Mouse (Mus musculus): ENCODE measurements at regions not wholly inside any gene's neighbourhood (a gene's known extent, or its start where the extent isn't known, plus 50 kb on each side); places are given as distances from the start of the nearest gene placed in this dataset.

GRCm38 (mm10) chr5:18080761-18081160 is 118.4 kb downstream of the Gnat3 start:
- DNase-seq, result no peak

- DNase-seq, result no peak
Measured at GRCm38 (mm10) chr5:18082219-18082618, 119.9 kb downstream of the Gnat3 start.

- DNase-seq, result no peak
Measured at GRCm38 (mm10) chr5:18083789-18084188, 121.4 kb downstream of the Gnat3 start.

DNA sequence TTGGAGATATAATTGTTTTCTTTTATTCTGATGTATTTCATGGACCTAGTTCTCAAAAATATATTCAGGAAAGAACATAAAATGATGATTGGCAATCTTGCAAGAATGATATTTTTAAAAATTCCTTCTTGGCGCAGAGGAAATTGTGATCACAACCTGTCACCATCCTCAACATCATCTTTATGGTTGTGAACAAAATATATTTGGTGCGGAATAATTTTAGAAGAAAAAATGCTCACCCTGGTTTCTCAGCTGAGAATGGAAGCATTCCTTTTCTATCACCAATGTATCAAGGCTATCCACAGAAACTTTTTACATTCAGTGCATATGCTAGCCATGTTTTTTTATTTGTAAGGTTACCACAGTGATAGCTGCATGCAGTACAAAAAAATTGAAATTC is 123.1 kb downstream of the Gnat3 start:
- no peak for DNase-seq

DNA sequence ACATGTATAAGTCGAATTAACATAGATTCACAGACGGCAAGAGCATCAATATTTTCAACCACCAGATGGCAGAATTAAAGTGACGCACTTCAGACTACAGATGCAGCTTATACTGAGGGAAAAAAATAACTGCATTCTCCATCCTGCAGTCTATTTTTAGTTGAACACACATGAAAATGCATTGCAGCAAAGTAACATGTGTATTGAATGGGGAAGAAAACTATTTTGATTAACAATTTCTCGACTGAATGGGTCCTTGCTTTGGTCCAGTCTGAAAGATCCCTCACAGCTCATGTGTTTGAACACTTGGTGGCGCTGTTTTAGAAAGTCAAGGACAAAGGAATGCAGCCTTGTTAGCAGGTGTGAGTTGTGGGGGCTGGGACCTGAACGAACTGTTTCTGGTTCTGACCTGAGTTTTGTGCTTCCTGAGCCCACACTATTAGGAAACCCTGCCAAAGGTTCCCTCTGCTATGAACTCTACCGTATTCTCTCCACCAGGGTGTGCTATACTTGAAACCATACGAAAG is 125.6 kb downstream of the Gnat3 start:
- peak; percentile 67 for DNase-seq

DNA sequence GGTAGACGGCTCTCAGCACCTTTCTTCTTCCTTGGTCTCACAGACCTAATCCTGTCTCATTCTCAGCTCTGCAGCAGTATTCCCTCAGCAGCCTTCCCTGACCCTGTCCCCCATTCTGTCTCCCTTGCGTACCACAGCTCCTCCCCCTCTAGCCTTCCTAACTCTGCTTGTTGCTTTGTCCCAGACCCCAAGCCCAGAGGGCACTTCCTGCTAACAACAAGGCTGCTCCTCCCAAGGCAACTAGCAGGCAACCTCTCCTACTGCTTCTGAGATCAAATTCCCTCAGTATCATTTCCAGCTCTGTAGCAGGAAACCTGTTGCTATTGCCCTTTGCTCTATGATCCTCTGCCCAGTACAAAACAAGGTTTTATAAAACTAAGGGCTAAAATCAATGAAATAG is 127.6 kb downstream of the Gnat3 start:
- peak; percentile 23 for DNase-seq

- DNase-seq, result no peak
Measured at GRCm38 (mm10) chr5:18114905-18115689, 152.7 kb downstream of the Gnat3 start.

DNA sequence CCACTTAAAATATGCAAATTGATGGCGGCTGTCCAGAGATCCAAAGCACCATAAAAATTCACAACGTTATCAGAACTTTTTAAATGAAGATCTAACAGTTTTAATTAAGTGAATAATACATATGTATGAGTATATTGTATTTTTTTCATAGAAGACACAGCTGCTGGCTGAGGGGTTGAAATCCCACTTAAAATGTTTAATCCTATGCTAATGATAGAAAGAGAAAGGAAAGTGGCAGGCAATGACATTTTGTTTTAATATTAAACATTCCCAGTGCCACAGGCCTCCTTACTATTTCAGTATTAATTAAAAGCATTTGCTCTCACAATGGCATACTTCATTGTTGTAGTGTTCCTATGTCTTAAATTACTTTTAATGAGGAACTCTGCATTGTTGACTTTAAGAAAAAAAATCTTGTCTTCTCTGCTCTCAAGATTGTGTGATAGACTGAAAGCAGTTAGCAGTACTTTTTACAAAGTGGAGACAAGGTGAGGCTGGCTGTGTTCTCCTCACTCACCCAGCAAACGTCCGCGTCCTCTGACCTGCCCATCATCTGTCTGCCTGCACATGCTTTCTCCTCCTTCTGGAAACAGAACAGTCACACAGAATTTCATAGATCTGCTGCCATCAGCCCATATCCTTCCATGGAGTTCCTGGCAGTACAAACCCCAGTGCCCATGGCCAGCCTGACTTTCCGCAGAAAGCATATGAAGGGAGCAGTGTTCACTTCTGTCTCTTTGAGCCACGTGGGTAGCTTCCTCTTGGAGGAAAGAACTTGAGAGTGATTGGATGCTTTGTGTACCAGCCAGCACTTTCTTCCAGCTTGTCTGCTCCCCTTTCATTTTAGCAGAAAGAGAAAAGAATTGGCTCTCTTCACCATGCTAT is 173.7 kb downstream of the Gnat3 start:
- DNase-seq, result no peak

DNA sequence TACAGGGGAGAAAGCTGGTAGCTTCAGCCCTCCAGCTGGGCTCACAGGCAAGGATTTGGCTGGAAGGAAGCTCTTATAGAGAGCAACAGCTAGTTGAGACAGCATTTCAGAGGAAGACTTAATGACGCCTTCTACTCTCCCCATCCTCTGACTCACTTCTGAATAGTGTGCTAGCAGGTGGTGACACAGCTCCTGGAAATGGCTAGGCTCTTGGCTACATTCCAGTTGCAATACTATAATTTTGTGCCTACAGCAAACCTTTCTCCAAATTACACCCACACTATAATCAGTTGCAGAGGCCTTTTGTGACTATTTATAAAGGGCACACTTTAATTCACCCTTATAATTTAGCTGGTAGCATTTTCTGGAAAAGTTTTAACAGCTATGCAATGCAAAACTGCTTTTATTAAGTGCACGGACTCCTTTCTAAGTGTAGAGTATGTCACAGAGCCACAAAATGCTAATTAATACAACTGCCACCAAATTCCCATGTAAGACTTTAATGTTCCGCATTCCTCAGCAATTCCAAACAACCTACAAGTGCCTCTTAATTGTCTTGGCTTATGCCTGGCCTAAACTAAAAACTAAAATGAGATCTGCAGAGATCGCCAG is 175.2 kb downstream of the Gnat3 start:
- DNase-seq, result no peak

- DNase-seq, result peak; percentile 9
Measured at GRCm38 (mm10) chr5:18152241-18152640, 189.9 kb downstream of the Gnat3 start.

DNA sequence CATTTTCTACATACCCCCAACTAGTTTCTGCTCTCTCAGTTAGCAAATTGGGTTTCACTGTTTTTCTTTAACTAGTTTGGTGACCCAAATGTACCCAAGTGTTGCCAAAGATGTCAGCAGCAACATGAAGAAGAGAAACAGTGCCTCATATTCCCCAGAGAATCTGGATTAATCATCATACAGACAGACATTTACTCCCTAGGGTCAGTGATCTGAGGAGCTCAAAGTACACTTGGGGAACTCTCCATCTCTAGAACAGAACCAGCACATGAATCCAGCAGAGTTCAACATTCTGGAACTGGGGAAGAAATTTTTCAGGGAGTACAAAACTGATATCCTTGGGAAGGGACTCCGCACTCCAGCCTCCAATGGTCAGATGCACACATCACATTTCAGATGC is 191.4 kb downstream of the Gnat3 start:
- peak; percentile 24 for DNase-seq

DNA sequence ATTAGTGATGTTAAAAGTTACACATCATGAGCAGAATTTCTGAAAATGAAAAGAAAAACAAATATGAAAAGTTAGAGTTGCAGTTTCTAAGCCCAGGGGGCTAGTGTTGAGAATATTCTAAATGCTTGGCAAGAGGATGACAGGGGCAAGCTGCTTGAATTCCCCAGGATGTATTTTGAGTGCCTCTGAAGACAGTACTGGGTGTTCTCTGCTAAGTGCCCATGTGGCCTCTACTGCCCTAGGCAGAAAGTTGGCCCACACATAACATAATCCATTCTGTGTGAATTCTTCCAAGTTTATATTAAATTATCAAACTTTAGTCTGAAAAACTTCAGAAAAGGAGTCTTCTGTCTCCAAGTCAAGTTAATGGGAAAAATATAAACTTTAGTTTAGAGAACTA is 196.6 kb downstream of the Gnai1 start:
- DNase-seq, result no peak

DNA sequence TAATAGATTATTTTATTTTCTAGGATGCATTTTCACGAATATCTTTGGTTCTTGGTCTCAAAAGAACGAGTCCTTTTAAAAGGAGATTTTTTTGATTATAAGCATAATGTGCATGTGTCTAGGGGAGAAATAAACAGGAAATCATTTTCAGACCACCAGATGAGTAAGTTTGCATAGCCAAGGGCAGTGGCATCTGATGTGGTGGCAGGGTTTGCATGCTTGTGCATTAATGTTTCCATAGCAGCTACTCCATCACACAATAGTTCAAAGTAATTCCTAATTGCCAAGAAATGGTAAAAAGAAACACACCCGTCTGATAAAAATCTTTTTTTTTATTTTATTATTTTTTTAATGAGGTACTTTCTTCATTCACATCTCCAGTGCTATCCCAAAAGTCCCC is 182.3 kb downstream of the Gnai1 start:
- no peak for DNase-seq

- DNase-seq, result no peak
Measured at GRCm38 (mm10) chr5:18211395-18212057, 148.6 kb downstream of the Gnai1 start.
